Mouse (Mus musculus) lung, embryonic 16.5 days (tissue): ENCODE data around the gene Ube2c. TPM values are rescaled to one million over a fixed set of nuclear protein-coding genes. Genes with fewer than 3 reads are reported as not detected.
"Not testable (repeated sequence)": the region's sequence is repeated elsewhere in the genome, so short reads cannot be mapped to it uniquely, and the experiment has no call there.

ENCODE experiments used
- ATAC-seq: fragments of 200-750 bp; cut with Nextera tagmentation; 2 replicates; pipeline ENCODE4 v1.8.0; 2017; ENCODE audit warnings: low read depth, mild to moderate bottlenecking, moderate library complexity
- H3K27ac ChIP-seq: fragments of 300-500 bp; sonication (generic); 2 replicates; pipeline ENCODE4 v1.5.1; 2014; ENCODE audit warnings: mild to moderate bottlenecking, control low read depth, low read length
- H3K27me3 ChIP-seq: fragments of 300-500 bp; sonication (generic); 2 replicates; pipeline ENCODE4 v1.6.1; 2014; ENCODE audit warnings: low read depth, low read length, mixed read lengths; ENCODE audit not compliant: control insufficient read depth, insufficient read depth
- H3K36me3 ChIP-seq: fragments of 300-500 bp; sonication (generic); 2 replicates; pipeline ENCODE4 v1.6.1; 2014; ENCODE audit warnings: low read length; ENCODE audit not compliant: control insufficient read depth, insufficient read depth
- H3K4me1 ChIP-seq: fragments of 300-500 bp; sonication (generic); replicated peaks from 2 replicates; pipeline ENCODE4 v1.6.1; 2014; ENCODE audit warnings: low read length, mixed read lengths; ENCODE audit not compliant: control insufficient read depth, insufficient read depth
- H3K4me2 ChIP-seq: fragments of 300-500 bp; sonication (generic); 2 replicates; pipeline ENCODE4 v1.6.1; 2014; ENCODE audit warnings: low read depth, low read length, control low read depth
- H3K4me3 ChIP-seq: fragments of 300-500 bp; sonication (generic); 2 replicates; pipeline ENCODE4 v1.5.1; 2014; ENCODE audit warnings: mild to moderate bottlenecking, low read length, control low read depth
- H3K9ac ChIP-seq: fragments of 300-500 bp; sonication (generic); 2 replicates; pipeline ENCODE4 v1.6.1; 2014; ENCODE audit warnings: low read length, control low read depth
- H3K9me3 ChIP-seq: fragments of 300-500 bp; sonication (generic); 2 replicates; pipeline ENCODE4 v1.6.1; 2016; ENCODE audit warnings: low read length; ENCODE audit not compliant: control insufficient read depth
- WGBS: fragments of 180-500 bp; shearing (Covaris S2); extraction: QIAGEN DNeasy Blood & Tissue Kit; methylation state at CpG from one replicate; pipeline ENCODE4 v1.1.7; 2014; 5-methylcytosine and 5-hydroxymethylcytosine counted together
- polyA plus RNA-seq: library from polyadenylated mRNA; unstranded; fragments of >200 nt; fragmentation: Nextera tagmentation; extraction: Ambion mirVana; gene quantifications from 2 replicates; pipeline ENCODE4 v1.2.1, GENCODE M21; 2015

The Ube2c gene
- polyA plus RNA-seq, 1 experiment from 2014 or later: 533 TPM

DNA sequence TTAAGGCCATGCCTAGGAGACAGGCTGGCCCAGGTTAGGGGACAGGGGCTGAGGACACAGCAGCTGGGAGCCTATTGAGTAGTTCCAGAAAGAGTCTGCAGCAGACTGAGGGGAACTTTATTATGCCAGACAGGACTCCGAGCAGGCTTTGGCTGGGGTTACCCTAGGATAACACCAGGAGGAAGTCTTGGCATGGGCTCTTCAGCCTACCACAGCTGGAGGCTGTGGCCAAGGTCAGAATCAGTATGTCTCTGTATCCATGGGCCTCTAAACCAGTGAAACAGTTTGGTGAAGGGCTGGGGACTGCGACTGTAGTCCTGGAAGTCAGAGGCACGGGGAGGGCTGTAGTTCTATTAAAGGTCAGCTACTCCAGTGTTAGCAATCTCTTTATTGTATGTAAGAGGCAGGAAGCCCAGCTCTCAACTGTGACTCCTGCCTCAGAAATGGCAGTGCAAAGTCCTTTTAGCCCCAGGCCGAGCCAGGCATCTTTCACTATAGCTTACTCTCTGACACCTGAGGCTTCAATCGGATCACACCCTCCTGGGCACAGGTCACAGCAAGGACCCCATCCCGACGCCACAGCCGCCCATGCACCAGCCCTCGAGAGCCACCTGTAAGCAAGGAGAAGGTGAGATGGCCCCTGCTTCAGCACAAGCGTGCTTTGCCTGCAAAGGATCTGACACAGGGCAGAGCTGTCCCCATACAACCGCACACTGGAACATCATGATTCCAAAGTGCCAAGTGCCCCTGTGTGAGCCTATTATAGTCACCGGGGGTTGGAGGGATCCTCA is 22.9 kb downstream of the Ube2c start:
- Histone ChIP-seq H3K9me3 (no peaks in the 10 kb centered on the region), H3K4me3 (no peak overlapping the region), H3K4me1 (no peaks in the 10 kb centered on the region; the same call in 1 of the 2 replicates), H3K27me3 (no peaks in the 10 kb centered on the region), H3K4me2 (no peak overlapping the region), H3K9ac (no peak overlapping the region), H3K36me3 (peaks cover 24% of the 10 kb centered on the region), H3K27ac (no peak overlapping the region)
- ATAC-seq: no peak
- WGBS: 93% methylated on average over 12 of the region's 12 CpGs

DNA sequence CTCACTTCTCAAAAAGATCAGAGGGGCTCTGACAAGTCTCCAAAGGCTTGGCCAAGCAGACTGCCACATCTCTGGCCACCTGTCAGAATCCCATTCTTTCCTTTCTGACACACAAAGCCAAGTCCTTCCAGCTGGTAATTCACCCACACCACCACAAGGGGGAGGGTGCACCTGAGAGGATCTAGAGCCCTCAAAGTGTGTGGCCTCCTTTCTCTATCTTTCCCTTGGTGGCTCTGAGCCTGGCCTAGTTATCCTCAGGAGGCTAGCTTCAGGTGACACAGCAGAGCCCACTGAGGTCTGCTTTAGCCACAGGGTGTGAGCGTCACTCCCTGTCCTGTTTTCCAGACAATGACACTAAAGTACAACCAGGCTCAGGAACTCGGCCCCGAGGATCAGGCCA is 23.5 kb downstream of the Ube2c start:
- Histone ChIP-seq H3K9me3 (no peaks in the 10 kb centered on the region), H3K27ac (no peak overlapping the region), H3K4me3 (no peak overlapping the region), H3K9ac (no peak overlapping the region), H3K36me3 (peaks cover 27% of the 10 kb centered on the region), H3K4me1 (no peaks in the 10 kb centered on the region), H3K27me3 (no peaks in the 10 kb centered on the region), H3K4me2 (no peak overlapping the region)
- no peak for ATAC-seq
- 69% methylated on average over 3 of the region's 3 CpGs for WGBS

DNA sequence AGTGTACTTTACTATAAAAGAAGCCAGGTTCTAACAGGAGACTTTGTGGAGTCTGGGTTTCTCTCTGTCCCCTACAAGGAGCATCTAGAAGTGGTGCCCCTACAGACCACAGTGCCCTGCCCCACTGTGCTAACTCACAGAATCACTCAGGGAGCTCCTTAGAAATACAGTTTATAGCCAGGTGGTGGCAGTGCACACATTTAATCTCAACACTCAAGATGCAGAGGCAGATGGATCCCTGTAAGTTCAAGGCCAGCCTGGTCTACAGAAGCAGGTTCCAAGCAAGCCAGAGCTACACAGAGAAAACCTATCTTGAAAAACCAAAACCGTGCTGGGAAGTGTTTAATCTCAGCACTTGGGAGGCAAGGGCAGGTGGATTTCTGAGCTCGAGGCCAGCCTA is 24.1 kb downstream of the Ube2c start:
- no peak for ATAC-seq
- Histone ChIP-seq H3K27ac (no peak overlapping the region), H3K4me3 (no peak overlapping the region), H3K36me3 (peaks cover 27% of the 10 kb centered on the region), H3K4me2 (no peak overlapping the region), H3K27me3 (no peaks in the 10 kb centered on the region), H3K9me3 (no peaks in the 10 kb centered on the region), H3K9ac (no peak overlapping the region), H3K4me1 (no peaks in the 10 kb centered on the region)
- 83% methylated on average over 2 of the region's 2 CpGs for WGBS

DNA sequence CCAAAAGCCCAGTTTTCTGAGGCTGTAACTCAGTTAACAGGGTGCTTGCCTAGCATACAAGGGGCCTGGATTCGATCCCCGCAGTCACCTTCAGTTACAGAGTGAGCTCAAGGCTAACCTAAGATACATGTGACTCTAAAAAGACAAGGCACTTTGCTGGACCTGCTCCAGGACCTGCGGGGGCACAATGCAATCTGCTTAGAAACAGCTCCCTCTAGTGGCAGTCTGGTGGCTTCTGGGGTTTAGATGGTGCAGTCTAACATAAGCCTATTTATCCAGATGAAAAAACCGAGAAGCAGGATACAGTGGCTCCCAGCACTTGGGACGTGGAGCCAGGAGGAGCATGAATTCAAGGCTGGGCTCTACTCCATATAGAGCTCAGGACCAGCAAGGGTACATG is 24.6 kb downstream of the Ube2c start:
- no peaks in the 10 kb centered on the region for H3K27me3 ChIP-seq
- H3K9me3 ChIP-seq: no peaks in the 10 kb centered on the region
- H3K4me1 ChIP-seq: no peaks in the 10 kb centered on the region
- no peak overlapping the region for H3K4me3 ChIP-seq
- peaks cover 28% of the 10 kb centered on the region for H3K36me3 ChIP-seq
- ATAC-seq: peak; percentile 63
- WGBS: 28% methylated on average over 5 of the region's 5 CpGs
- no peak overlapping the region for H3K9ac ChIP-seq
- H3K4me2 ChIP-seq: no peak overlapping the region
- H3K27ac ChIP-seq: no peak overlapping the region

DNA sequence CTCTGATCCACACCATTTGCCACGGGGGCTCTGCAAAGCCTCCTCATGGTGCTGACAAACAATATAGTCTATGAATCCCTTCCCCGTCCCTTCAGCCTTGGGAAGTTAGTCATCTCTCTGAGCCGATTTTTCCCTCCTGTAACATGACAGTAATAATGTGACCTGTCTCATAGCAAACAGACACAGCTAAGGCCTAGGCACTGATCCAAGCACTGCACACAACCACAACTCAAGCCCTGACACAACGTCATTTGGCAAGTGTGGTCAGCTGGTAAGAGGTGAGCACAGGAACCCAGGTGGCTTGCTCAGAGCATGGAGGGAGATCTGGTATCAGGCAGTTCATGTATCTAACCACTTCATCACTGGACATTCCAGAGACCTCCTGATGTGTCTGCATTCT is 26.2 kb downstream of the Ube2c start:
- no peaks in the 10 kb centered on the region for H3K4me1 ChIP-seq
- no peak overlapping the region for H3K4me3 ChIP-seq
- no peaks in the 10 kb centered on the region for H3K27me3 ChIP-seq
- H3K36me3 ChIP-seq: peaks cover 32% of the 10 kb centered on the region
- no peak for ATAC-seq
- no peaks in the 10 kb centered on the region for H3K9me3 ChIP-seq
- 76% methylated on average over 4 of the region's 4 CpGs for WGBS
- no peak overlapping the region for H3K27ac ChIP-seq
- no peak overlapping the region for H3K4me2 ChIP-seq
- no peak overlapping the region for H3K9ac ChIP-seq

DNA sequence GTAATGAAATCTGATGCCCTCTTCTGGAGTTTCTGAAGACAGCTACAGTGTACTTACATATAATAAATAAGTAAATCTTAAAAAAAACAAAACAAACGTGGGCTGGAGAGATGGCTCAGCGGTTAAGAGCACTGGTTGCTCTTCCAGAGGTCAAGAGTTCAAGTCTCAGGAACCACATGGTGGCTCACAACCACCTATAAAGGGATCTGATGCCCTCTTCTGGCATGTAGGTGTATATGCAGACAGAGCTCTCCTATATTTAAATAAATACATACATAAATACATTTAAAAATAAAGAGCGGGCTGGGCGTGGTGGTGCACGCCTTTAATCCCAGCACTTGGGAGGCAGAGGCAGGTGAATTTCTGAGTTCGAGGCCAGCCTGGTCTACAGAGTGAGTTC is 28.9 kb downstream of the Ube2c start:
- not testable (repeated sequence) for H3K9ac ChIP-seq, H3K4me1 ChIP-seq, H3K4me2 ChIP-seq, H3K27me3 ChIP-seq, ATAC-seq, H3K4me3 ChIP-seq, H3K27ac ChIP-seq, H3K9me3 ChIP-seq
- 74% methylated on average over 6 of the region's 6 CpGs for WGBS
- H3K36me3 ChIP-seq: peaks cover 21% of the 10 kb centered on the region

DNA sequence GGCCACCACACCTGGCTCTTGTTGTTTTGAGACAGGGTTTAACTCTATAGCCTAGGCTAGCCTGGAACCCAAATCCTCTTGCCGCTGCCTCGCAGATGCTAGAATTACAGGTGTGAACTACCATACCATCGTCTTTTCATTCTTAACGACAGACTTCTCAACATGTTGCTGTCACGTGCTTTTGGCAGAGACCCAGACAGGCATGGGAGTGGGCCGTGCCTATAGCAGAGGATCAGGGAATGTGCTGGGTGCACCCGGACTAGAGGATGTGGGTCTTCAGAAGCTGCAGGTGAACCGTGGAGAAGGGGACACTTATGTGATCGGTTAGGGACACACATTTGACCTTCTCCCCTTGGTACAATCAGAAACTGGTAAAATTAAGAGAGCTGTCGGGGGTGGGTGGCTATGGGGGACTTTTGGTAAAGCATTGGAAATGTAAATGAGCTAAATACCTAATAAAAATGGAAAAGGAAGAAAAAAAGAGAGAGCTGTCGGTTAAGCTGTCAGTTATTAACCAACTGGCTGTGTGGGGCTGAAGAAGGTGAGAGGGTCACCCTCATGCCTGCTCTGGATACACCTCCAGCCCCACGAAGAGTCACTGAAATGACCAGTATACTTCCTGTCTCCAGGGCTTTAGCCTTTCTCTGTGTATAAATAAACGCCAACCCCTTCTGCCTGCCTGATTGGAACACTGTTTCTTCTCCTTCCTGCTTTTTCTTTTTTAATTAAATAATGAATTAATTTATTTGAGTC is 30.7 kb downstream of the Ube2c start:
- Histone ChIP-seq H3K4me2 (no peak overlapping the region), H3K9me3 (no peaks in the 10 kb centered on the region), H3K36me3 (peaks cover 14% of the 10 kb centered on the region), H3K4me3 (no peak overlapping the region), H3K4me1 (peaks cover 6% of the 10 kb centered on the region), H3K27me3 (no peaks in the 10 kb centered on the region), H3K9ac (no peak overlapping the region), H3K27ac (no peak overlapping the region)
- 83% methylated on average over 13 of the region's 13 CpGs for WGBS
- no peak for ATAC-seq

DNA sequence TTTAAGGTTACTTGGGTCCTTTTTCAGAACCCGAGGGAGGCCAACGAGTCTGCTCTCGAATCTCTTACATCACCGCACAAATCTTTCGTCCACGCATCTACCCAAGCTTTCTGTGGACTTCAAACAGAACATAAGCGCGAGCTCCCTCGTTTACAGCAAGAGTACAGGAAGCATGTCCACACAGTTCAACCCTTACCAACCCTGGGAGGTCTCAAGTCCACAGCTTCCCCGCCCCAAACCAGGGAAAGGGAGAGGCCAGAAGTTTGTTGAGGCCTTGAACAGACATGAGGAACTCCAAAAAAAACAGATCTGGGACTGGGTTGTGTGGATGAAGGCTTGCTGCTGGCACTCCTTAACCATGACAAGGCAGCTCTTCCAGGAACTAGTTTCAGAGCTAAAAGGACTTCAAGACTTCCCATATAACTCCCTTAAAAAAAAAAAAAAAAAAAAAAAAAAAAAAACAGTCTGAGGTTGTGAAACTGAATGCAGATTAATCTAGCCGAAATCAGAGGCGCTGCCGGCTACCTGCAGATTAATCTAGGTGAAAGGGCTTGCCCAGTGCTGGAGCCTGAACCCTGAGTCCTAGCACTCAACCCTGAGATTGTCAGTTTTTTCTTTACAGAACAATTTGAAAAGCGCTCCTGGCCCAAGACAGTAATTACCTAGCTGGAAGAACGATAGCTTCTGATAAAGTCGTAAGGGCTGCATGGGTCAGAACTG is 33.7 kb downstream of the Ube2c start:
- ATAC-seq: no peak
- Histone ChIP-seq H3K4me3 (peak overlapping the region; percentile 88; the same call in 1 of the 2 replicates), H3K27ac (no peak overlapping the region), H3K4me1 (peaks cover 12% of the 10 kb centered on the region), H3K4me2 (peak overlapping the region; percentile 69), H3K9ac (peak overlapping the region; percentile 77), H3K36me3 (peaks cover 11% of the 10 kb centered on the region), H3K9me3 (no peaks in the 10 kb centered on the region), H3K27me3 (no peaks in the 10 kb centered on the region)
- 87% methylated on average over 16 of the region's 16 CpGs for WGBS

DNA sequence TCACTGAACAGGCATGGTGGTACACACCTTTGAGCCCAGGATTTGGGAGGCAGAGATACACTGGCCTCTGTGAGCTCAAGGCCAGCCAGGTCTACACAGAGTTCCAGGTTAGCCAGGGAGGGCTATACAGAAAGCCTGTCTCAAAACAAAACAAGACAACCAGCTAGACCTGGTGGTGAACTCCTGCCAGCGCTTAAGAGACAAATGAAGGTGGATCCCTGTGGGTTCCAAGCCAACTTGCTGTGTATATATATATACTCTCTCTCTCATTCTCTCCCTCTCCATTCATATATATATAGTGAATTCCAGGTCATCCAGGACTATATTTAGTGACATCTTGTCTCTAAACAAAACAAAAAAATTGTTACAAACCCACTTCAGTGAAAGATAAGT is 34.2 kb downstream of the Ube2c start:
- Histone ChIP-seq H3K27ac (no peak overlapping the region), H3K9ac (peak overlapping the region; percentile 77), H3K27me3 (no peaks in the 10 kb centered on the region), H3K4me2 (peak overlapping the region; percentile 69), H3K4me3 (peak overlapping the region; percentile 88), H3K36me3 (peaks cover 11% of the 10 kb centered on the region), H3K9me3 (no peaks in the 10 kb centered on the region), H3K4me1 (peaks cover 12% of the 10 kb centered on the region)
- ATAC-seq: no peak
- WGBS: 70% methylated on average over 1 of the region's 1 CpGs
